Mouse (Mus musculus): ENCODE data around the gene Ccnf.

Gene Ccnf

DNA sequence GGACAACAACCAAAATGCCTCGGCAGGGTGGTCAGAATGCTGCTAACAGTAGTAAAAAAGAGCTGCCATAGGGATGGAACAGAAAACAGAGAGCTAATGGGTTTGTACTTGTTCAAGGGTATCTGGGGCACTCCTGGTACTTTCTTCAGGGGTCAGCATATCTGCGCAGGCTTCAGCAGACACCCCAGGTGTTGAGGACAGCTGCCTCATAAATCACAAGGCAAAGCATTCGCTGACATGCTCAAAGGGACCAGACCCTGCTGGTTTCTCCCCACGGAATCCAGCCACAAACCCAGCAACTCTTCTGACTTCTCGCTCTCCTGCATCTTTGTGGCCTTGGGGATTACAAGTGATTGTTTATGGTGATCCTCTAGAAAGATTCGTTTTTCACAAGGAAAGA, 28.6 kb downstream of the Ccnf start:
- no peak for DNase-seq

DNA sequence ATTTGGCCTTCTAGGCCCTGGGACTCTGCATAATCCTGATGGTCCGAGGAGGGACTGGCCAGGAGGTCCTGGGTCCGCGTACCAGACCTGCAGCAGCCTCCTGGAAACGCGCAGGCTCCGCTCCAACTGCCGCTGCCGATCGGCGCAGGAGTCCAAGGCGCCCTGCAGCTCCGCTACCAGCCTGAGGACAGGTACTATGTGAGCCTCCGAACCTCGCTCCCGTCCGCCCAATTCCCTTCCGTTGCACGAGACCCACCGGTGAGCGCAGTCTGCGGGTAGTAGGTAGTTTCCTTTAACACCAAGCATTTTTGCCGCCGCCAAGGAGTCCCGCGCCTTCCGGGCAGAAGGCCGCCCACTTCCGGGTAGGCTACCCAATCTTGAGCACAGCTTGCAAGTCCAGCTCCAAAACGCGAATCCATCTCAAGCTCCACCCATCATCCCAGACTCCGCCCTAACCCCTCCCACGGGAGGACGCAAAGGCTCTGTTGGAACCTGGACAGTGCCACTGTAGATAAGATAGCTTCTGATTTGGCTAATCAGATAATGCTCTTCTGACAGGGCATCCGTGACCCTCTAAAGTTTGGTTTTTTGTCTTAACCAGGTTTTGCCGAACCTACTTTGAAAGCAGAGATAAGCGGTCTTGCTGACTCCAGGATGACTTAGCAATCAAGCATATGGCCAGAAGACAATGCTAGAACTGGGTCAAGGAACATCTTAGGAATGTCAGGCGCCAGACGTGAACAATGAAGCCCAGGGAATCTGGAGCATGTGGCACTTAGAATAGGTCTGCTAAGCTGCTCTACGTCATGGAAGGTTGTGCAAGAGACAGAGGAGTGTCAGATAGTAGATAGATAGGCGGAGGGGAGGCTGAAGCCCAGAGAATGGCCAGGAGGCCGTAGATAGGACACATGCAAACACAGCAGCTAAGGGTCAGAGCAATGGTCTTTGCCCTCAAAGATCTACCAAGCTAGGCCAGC, 30.6 kb downstream of the Ccnf start, which contains the start of gene Tedc2:
Gene Tedc2 (minus strand): TSS at position 417 of the 977 bp plus-strand sequence.
- peak; percentile 95 to 96 for DNase-seq

DNA sequence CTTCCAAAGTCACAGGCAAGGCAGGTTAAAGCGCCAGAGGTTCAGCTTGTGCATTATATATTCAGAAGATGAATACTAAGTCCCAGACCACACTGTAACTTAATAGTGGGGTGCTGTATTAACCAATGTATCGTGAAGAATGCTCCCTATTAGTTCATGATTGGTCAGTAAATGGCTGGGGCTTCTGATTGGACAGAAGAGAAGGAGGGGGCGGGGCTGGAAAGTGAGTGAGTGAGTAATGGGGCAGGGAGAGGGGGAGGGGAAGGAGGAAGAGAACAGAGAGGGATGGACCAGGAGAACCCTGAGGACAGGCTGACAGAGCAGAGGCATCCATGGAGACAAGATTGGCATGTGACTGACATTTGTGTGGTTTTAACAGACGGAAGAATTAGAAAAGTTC, 34.4 kb downstream of the Ccnf start:
- peak; percentile 38 to 46 for DNase-seq

DNA sequence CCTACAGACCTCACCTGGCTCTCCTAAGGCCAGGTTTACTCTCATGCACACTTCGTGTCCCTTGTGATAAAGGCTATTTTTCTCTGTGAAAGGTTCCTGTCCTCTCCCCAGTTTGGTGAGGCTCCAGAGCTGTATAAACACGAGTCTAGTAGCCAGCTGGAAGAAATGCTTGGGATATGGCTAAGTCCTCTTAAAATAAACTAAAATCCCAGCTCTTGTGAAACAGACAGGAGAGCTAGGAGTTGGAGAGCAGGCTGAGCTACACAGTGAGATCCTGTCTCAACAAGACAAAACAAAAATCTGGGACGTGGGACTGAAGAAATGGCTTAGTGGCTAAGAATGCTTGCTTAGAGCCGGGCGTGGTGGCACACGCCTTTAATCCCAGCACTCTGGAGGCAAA, 38.1 kb downstream of the Ccnf start:
- DNase-seq, result no peak

DNA sequence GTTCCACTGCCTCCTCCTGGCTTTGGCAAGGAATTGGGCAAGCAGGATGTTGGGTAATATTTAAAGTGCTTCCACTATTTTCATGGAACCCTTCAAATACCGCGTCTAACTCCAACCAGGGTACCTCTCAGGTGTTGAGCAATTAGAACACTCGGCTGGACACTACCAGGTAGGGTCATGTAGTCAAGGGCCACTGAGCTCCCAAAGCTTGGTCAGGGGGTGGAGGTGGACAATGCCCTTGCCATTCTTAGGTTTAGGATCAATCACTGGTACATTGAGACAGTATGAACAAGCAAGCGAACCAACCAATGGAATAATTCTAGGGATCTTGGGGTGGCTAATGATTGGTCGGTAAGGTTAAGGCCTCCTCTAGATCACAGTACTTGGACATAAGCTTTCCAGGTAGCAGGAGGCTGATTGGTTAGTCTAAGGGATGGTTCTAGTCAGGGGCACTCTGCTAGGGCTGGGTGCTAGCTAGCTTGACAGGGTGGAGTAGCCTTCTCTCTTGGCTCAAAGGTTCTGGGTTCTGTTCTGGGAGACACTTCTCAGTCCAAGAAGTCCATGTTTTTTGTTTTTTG, 38.8 kb downstream of the Ccnf start:
- DNase-seq, result no peak

DNA sequence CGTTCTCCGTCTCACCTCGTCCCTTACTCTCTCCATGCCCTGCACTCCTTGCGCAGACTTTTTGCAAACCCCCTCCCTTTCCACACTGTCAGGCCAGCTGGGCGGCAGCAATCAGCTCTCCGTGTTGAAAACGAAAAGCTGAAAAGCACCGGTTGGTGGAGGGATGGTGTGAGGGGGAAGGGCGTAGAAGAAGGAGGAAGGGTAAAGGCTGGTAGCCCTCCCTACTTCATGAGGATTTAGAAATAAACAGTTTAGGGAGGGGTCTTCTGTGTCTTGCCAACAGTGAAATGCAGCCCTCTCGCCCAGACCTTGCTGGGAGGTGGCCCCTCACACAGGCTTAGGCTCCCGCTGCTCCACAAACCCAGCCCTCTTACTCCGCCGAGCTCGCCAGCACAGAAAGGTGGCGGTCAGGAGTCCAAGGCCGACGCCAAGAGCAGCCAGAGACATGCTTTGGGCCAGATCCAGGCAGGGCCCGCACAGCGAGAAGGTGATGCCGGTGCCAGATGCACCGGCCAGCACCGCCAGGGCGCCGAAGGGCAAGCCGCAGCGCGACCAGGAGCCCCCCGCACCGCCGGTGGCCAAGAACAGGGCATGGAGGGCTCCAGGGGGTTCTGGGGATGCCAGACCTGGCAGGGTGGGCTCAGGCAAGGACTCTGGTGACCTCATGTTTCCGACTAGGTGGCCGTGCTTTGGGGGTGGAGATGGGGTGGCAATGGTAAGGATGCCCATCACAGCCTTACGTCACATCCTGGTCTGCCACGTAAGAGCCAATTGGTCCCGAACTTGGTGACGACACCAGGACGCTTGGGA, 39.4 kb downstream of the Ccnf start:
- DNase-seq, result peak; percentile 88 to 89

DNA sequence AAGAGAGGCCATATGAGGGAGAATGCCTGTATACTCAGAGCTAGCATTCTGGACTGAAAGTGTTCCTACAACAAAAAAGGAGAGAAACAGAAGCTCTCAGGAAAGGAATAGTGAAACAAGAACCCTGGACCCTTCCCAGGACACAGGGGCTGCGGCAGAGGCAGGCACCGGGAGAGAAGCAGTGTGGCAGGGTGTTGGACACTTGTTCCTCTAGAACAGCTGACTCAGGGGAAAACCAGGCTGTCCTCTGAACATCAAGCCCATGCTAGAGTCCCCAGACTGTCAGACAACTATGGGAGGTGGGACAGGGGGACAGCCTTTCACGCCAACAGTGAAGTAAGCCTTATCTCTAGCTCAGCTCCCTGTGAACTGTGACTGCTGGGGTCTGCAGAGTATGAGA, 40.7 kb downstream of the Ccnf start:
- DNase-seq, result peak; percentile 16 to 39

DNA sequence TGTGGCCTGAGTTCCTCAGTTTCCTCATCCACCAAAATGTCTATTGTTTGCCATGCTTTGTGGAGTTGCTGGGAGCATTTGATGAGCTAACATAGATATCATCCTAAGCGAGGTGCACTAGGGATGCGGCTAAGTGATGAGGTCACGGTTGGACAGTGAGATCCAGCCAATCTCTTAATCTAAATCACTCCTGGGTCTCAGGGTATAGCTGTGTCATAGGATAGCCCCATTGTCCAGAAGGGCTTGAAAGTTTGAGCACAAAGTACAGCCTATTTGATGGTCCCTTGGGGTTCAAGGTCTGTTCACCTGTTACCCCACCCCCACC, 41.4 kb downstream of the Ccnf start:
- no peak for DNase-seq

DNA sequence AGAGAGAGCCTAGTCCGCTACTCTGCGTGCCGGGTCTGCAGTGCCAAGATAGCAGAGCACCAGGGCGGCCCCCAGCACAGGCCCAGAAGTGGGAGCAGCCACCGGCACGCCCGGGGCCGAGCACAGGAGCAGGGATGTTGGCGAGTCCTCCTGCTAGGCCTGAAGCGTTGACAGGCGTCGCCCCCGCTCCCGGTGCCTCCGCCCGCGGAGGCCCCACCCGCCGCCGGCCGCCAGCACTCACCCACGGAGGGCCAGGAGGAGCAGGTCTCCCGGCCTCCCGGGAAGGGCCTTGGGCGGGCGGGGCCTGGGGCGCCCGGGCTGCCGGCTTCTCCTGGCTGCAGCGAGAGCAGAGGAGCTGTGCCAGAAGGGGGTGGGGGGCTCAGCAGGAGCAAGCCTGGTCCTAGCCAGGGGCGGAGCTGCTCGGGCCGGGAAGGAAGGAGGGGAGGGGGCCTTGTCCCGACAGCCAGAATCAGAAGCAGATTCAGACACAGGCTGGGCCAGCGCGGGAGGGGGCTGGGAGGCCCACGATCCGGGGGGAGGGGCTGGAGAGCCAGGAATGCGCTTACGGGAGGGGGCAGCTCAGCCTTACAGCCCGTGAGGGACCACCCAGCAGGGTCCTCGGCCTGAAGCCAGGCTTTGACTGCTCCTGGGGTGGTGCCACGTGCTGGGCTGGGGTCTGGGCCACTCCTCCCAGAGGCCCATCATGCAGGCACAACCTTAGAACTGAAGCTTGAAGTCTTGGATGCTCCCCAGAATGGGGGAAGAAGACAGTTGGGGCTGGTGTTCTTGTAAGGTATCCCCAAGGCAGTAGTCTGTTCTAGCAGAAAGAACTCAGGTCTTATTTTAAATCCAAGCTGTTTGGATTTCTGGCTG, 42.0 kb downstream of the Ccnf start, which contains the start of gene Ntn3:
Gene Ntn3 (minus strand): TSS at position 489 of the 873 bp plus-strand sequence.
- peak; percentile 77 to 86 for DNase-seq

DNA sequence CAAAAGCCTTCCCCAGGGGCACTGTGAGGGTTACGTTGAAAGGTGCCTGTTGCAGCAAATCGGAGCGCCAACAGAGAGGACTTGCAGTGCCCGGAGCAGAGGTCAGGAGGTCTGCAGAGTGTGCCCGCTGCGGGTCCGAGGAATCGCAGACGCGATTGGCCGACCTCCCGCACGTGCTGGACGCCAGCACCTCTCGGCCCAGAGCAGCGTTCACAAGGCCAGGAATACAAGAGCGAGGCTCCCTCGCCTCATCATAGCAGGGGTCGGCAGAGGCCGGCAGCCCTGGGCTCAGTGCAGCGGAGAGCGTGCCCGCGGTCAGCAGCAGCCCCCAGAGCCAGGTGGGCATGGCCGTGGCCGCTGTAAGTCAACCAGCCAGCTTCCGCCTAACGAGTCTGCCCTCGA, 42.6 kb downstream of the Ccnf start:
- peak; percentile 63 to 68 for DNase-seq

DNA sequence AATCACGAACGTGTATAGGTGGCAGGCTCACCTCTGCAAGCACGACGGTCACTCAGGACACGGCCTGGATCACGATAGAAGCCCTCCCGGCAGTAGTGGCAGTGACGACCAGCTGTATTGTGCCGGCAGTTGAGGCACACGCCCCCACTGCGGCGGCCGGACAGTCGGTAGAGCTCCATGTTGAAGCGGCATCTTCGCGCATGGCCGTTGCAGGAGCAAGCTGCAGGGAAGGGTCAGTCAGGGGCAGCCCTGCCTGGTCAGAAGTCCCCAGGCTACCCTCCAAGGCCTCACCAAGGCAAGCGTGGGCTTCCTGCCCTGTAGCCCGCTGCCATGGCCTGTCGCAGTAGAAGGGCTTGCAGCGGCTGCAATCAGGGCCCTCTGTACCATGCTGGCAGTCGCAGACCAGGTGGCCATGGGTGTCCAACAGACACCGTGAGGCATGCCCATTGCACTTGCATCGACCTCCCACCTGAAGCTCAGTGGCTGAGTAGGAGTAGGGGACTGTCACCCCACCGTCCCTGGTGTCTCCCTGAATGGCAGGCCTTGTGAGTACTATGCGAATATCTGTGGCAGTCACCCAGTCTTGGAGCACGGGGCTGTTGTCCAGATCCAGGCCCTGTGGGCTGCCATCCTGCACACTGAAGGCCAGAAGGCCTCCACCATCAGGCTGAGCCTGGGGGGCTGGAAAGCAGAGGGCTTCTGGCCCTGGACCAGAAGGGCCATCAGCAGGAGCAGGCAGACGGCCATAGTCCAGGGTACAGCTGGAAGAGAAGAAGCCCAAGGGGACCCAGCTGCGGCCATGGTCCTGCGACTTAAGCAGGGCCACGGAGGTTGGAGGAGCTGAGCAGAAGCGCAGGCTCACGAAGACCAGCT, 43.3 kb downstream of the Ccnf start:
- DNase-seq, result peak; percentile 74 to 83

DNA sequence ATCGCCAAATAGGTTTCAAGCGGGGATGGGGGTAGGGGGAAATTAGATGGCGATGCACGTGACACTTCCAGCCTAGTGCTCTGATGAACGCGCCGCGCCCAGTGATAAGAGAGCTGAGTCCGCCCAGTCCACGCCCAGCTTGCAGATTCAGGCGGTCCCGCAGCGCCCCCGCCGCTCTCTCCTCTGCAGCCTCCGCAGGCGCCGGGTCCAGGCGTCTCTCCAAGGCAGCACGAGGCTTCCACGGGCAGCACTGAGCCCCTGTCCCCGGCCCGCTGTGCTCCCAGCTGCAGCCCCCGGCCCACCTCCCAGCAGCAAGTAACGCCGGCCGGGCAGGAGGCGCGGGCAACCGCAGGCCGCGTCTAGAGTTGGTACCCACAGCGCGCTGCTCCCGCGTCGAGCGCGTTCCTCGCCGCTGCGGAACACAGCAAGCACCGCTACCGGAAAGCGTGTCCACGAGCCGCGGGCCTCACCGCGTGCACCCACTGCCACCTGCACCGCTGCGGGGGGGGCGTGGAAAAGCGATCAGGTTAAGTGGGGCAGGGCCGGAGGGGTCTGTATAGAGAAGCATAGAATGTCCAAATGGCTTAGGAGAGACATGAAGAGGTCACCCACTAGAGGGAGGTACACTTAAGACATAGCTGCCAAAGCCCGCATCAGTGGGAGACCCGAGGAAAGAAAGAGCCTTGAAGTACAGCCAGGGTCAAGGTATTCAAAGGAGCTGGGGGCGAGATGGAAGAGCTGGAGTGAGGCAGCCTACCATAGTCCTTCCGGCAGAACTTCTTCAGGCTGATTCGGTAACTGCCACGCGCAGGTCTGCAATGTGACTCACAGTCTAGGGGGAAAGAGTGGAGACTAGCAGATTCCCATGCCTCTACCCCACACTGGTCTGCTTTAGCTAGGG, 44.6 kb downstream of the Ccnf start:
- peak; percentile 69 to 75 for DNase-seq

DNA sequence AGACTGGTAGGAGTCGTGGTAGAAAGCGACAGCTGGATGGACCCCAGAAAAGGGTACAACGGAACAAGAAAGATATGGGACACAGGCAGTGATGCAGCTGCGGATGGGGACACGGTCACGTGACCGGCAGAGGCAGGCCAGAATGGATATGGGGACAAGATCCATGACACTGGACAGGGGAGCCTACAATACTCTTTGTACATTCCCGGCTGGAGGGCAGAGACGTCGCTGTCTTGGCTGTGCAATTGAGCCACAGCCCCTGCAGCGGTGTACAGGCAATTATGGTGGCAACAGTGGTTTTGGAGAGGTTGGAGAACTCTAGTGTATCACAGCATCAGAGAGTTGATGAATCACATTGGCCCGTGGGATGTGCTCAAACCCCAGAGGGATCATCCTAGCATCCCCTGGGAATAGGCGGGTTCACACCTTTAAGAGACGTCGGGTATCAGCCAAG, 45.3 kb downstream of the Ccnf start:
- DNase-seq, result peak; percentile 53 to 63

DNA sequence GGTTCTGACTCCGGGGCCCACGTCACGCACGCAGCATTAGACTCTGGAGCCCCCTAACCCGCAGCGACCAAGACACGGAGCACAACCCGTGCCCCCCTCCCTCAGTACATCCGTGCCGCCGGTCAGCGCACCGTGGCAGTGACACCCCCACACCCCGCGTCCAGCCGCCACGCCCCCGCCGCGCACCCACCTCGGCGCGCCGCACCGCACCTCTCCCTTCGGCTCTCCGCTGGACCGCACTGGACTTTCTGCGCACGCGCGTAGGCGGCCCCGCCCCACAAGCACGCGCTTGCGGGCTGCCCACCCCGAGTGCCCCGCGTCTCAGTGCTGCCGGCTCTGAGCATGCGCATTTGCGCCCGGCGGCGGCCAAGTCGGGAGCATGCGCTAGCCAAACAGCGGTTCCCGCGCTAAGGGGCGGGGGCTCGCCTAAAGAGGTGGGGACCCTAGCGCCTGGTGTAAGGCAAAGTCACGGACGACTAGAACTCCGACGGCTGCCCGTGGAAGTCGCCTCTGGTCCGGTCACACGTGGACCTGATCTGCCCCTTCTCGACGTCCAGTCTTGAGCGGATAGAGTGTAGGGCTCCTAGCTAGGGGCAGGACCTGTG, 45.9 kb downstream of the Ccnf start, which contains the start of gene Tbc1d24:
Gene Tbc1d24 (minus strand): TSS at position 279 of the 605 bp plus-strand sequence.
- peak; percentile 97 to 98 for DNase-seq

DNA sequence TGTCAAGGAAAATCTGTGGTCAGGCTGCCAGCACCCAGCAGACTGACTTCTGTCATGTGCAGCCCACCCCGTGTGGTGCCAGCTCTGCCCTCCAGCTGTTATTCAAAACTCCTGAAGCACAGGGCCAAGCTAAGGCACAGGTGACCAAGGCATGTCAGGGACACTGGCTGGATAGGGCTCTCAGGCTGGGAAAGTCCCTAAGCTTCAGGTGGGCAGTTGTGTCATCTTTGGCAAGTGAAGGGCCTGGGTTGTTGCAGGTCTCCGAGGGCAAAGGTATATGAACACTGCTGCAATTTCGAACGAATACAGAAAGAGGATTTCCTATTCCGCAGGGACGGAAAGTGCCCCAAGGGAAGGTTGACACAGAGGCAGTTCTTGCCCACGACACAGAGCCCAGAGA, 46.4 kb downstream of the Ccnf start:
- peak in 1 of 2 experiments; percentile 52 for DNase-seq

DNA sequence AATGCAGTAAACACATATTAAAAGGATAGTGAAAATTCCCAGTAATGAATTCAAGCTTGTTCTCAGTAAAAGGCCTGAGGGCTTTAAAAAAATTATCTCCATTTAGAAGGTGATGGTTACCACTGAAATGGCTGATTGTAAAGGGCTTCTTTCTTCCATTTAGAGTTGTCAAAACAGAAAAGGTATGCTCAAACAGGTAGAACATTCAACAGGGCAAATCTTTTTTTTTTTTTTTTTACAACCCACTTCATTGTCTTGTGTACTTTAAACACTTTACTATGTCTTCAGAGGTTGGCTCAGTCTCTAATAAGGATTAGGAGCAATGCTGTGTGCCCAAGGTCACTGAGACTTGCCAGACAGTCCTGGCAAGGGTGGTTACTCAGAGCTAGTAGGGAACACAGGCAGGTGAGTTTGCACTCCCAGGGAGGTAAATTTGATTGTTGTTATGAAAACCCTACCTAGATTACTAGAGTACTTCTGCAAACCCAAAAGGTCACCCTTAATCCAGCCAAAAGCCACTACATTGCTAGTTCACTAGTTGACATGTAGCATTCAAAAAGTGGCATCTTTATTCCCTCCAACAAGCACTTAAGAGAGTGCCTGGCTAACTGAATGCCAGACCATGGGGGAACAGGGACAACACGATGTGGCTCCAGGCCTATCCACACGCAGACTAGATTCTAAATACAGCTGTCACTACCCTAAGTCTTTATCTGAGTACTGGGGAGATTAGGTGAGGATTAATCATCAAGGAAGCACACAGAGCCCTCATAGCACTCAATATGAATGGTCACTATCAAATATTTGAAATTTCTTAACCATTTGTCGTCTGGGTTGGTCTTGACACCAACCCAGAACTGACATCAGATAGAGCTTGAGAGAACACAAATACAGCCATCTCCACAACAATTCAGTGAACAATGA, 47.4 kb downstream of the Ccnf start:
- no peak for DNase-seq

DNA sequence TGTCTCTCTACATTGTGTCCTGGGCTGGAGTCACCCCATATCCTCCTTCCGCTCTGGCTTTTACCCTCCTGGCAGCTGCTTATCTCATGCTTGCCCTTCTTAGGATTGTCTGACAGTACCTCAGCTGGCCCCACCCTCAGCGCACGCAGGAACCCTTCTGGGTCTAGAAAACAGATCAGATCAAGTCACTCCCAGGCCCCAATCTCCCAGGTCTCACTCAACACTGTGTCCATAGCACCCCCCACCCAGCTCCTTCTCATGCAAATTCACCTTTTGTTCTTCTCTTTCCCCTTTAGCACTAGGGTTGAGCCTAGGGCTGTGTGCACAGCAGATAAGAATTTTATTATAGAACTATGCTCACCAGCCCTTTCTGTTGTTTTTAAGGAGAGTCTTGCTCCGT, 48.2 kb downstream of the Ccnf start:
- no peak for DNase-seq

DNA sequence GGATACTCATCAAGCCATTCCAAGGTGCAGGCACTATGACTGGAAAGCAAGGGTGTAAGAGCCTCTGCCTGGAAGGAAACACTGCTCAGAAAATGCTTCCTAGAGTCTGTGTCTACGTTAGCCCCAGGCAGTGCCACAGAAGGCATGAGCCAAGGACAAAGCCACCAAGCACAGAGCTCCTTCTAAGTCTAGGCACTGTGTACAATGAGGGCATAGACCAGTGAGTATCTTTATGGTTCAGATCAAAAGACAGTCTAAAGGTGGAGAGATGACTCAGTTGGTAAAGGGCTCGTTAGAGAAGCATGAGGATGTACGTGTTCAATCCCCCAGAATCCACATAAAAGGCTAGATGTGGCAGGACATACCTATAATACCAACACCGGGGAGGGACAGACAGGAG, 50.2 kb downstream of the Ccnf start:
- no peak for DNase-seq

All from cerebellum, postnatal 10 days (tissue).